Mouse (Mus musculus) mouse embryonic stem cell (cell line): Measurements from ENCODE around the gene Ephb4.

ENCODE experiments used
- in situ Hi-C, 2 experiments: fragments of 300-500 bp; cut with MboI; formaldehyde crosslinking; loops; 1 replicate in 1 of 2; 3 replicates in 1 of 2; pipeline ENCODE4 v1.14.3; 2019 to 2020; ENCODE audit warnings: low sequenced_read_pairs in 2 of 2, low pct_unique_long_range_greater_than_20kb in 1 of 2, mixed read lengths in 1 of 2; ENCODE audit not compliant: unreplicated experiment in 1 of 2

The Ephb4 gene

DNA sequence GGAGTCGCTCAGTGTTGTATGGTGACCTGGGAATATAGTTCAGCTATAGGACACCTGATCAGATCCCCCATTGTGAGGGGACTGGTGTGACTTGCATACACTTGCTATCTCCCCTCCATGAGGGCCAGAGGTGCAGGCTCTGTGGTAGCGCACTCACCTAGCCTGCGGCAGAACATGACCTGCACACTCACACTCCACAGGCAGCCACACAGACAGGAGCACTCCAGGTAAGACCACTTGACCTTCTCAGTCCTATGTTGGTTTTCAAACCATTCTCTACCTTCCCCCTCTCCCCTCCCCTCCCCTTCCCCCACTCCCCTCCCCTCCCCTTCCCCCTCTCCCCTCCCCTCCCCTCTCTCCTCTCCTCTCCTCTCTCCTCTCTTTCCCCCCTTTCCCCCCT is 60.6 kb downstream of the Ephb4 start:
- in situ Hi-C loops, result no loop called here

DNA sequence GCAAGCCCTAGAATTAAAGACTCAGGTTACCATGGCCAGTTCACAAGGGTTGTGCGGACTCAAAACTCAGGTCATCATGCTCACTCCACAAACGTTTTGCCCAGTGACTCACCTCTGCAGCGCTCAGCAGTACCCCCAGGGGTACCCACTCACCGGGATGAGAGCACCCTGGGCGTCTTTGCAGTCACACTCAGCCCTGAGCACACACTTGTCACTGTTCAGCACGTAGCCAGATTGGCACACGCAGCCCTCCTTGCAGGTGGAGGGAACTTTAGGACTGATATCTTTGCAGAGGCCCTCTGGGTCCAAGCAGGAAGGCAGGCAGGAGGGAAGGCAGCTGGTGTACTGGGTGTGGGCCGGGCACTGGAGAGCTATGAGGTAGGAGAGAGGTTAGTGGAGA is 61.3 kb downstream of the Ephb4 start:
- in situ Hi-C loops, result no loop called here

DNA sequence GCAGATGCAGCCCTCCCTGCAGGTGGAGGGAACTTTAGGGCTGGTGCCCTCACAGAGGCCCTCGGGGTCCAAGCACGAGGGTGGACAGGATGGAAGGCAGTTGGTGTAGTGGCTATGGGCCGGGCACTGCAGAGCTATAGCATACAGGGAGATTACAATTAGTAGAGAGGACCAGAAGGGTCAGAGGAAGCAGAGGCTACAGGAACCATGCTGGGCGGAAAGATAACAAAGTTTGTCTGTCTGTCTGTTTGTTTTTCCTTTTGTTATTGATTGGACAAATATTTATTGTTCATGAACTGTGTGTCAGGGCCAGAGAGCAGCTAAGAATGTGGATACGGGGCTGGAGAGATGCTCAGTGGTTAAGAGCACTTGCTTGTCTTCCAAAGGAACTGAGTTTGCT is 64.3 kb downstream of the Ephb4 start:
- in situ Hi-C loops, result no loop called here

DNA sequence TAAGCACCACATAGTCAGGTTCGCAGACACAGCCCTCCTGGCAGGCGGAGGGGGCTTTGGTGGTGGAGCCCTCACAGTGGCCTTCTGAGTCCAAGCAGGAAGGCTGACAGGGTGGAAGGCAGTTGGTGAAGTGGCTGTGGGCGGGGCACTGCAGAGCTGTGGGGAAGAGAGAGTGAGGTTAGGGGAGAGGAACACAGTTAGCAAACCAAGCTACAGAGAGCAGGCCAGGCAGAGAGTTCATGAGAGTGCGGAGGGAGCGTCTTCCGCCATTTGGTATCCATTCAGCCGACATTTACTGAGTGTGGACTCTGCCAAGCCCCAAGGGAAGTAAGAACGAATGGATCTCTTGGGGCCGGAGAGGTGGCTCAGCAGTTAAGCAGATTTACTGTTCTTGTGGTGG is 69.2 kb downstream of the Ephb4 start:
- in situ Hi-C loops, result no loop called here

DNA sequence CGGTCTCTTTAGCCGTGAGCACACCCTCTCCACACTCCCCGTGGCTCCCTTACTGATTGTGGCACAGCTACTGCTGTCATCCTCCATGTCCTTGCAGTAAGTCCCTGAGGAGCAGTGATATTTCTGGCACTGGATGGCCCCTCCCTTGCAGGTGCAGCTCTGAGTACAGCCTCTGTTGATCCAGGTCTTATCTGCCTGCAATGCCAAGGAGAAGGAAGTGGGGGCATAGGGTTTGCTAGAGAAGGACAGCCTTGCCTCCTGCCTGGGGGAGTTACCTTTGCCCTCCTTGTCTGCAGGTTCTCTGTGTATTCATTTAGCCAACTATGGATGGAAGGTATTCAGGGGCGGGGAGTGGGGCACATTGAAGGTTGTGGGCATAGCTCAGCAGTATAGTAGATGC is 69.9 kb downstream of the Ephb4 start:
- in situ Hi-C loops, result no loop called here

DNA sequence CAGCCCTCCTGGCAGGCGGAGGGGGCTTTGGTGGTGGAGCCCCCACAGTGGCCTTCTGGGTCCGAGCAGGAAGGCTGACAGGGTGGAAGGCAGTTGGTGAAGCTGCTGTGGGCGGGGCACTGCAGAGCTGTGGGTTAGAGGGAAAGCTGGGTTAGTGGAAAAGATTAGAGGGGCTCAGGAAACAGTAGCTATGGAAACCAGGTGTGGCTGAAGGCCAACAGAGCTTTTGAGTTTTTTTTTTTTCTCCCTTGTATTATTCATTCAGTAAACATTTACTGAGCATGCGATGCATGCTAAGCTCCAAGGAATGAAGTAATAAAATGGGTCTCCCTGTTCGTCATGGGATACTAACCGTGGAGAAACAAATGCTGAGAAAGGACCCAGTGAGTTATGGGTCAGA is 75.7 kb downstream of the Ephb4 start:
- in situ Hi-C loops, result no loop called here
